Mouse (Mus musculus) gastrocnemius, postnatal 10 days (tissue): ENCODE data around the gene Atp8a2. TPM values are rescaled to one million over a fixed set of nuclear protein-coding genes. Genes with fewer than 3 reads are reported as not detected.
A peak's percentile ranks its signal among the peaks of the same experiment; 100 is the strongest.

Source experiments
- DNase-seq: peaks from one replicate; pipeline ENCODE4 v3.0.0; 2021; ENCODE audit warnings: mixed read lengths
- long read RNA-seq, 2 experiments: library from polyadenylated mRNA; stranded (forward); transcript quantifications; one replicate each; pipeline ENCODE4 v2.0.0; 2021
- total RNA-seq, 2 experiments: library from RNA; stranded (reverse); gene quantifications; 2 replicates each; pipeline ENCODE4 v1.2.3; 2021

Atp8a2 gene
- total RNA-seq = 1 to 10 TPM; 1.4 to 1.6 TPM
- long read RNA-seq, experiment 1, partial matches to known transcripts = 0 of 5 reads
- long read RNA-seq, experiment 1, other reads (novel, unspliced or antisense) = 5 of 5 reads
- long read RNA-seq, experiment 2, partial matches to known transcripts = 1 of 8 reads
- long read RNA-seq, experiment 2, other reads (novel, unspliced or antisense) = 7 of 8 reads

DNA sequence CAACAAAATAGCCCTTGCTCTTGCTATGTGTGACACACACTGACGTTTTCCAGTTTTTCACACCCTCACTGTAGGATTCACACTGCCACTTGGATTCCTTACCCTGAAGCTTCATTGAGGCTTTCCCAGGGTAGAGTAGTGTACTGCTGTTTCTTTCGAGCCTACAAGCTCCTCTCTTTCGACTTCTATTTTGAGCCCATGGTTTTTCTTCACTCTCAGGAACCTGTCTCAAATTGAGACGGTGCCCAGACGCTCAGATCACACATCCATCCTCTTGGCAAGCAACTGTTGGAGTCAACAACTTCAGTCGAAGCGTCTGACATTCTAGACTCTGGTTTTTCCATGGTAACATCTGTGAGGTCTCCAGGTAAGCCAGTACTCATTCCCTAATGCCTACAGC, at the start of gene Atp8a2:
Gene Atp8a2, minus strand, starts transcription at position 296 of the 400 bp plus-strand sequence.
- no peak for DNase-seq

DNA sequence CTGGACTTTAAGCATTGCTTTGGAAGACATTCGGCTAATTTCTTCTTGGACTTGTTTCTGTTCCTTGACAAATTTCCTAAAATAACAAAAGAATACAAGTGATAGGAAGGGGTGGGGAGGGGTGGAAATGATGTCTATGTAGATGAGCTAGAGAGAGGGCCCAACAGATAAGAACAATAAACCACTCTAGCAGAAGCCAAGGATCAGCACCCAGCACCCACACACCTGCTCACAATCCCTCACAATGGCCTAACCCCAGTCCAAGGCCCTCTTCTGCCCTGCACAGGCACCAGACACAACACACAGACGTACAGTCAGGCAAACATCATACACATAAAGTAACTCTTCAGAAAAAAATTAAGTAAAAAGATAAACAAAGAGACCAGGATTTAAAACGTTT, 41.6 kb upstream of the Atp8a2 start:
- DNase-seq = no peak

DNA sequence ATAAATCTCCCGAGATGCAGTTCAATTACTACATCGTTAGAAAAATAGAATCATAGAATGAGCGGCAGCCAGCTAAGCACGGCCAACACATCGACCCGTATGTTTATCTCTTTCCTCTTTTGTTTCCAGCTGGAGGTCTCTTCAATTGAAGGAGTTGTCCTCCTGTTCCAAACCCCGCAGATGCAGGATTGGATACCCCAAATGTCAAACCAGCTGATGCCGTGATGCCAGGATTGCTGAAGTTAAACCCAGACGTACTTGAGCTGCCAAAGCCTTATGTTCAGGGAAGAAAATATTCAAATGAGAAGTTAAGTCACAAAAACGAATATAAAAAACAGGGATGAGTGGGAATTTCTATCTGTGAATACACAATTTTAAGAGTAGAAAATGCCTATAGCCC, 22.9 kb upstream of the Atp8a2 start:
- DNase-seq = no peak

DNA sequence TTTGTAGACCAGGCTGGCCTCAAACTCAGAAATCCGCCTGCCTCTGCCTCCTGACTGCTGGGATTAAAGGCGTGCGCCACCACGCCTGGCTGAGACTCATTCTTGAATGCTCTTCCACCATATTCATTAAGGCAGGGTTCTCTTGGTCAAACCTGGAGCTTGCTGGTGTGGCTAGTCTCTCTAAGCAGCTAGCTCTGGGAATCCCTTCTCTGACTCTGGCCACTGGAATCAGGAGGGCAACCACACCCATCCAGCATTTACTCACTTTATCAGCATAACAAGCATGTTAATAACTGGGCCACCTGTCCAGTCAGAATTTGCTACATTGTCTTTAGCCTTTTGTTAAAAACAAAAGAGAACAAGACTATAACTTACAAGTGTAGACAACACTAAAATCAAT, 20.6 kb upstream of the Atp8a2 start:
- no peak for DNase-seq

DNA sequence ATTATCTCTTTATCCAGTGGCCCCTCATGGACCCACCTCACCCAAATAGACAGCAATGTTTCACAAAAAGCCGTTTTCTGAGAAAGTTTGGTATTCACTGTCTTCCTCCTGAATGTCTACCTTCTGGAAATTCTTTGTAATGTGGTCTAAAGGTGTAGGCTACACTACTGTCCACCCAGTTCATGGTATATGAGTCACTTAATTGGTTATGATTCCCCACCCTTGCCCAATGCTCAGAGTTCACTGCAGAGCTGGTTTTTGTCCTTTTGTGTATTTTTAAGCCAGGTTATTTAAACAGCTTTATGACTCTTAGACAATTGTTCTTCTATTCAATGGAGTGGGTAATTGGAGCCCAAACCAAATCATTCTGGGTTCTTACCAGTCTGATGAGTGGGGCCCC, 19.1 kb upstream of the Atp8a2 start:
- no peak for DNase-seq

DNA sequence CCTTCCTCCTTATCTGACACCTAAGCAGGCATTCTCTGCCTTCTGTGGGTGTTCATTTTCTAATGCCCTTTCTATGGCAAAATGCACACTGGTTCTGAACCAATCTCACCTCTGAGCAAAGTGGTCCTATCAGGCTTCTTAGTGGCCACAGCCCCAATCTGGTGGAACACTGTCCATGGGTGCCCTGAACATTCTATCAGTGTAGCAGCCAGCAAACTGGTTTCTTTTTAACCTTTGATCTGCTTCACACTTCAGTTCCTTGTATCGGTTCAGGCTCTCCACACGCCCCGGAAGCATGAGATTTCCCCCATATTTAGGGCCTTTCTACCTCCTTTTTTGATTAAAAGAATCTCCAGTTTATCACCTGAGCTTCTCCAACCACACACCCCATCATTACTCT, 18.0 kb upstream of the Atp8a2 start:
- DNase-seq = no peak

DNA sequence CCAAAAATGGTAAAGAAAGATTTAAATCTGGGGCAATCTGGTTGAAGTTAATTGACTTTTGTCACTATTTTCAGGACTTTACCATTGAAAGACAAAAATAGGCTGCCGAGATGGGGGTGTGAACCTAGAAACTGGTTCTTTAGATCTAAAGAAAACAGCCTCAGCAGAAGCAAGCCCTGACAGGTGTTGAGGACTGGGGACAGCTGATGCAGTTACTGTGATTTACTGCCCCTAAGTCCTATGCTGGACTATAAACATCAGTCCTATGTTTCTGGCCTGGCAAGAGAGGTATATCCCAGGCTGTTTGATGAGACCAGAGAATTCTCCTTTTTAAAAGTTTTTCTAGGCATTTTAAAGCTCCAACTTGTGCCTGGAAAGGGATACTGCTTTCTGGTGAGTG, 17.1 kb upstream of the Atp8a2 start:
- DNase-seq = no peak

DNA sequence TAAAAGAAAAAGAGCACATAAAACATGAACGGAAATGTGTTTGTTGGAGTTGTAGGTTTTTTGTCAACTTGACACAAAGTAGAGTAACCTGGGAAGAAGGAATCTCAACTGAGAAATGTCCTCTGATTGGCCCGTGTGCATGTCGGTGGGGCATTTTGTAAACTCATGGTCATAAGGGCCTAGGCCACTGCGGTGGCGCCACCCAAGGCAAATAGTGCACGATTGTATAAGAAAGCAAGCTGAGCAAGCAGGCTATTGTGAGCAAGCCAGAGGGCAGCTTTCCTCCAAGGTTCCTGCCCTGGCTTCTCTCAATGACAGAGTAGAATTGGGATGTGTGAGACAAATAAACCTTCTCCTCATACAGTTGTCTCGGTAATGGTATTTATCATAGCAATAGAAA, 12.2 kb upstream of the Atp8a2 start:
- no peak for DNase-seq

DNA sequence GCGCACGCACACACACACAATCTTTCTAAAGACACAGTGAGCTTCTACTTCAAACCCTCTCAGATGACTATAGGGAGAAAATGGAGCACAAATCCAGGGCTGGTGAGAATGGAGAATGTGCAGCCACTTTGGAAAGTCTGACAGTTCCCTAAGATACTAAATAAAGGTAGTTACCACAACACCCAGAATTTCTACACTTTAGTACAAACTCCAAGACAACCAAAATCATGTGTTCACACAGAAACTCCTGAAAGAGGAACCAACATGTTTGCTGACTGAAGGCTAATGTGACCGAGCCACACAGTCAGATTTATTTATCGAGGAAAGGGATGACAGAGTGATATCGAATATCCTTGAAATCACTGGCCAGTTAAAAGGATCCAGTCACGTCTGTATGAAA, 8.0 kb upstream of the Atp8a2 start:
- DNase-seq = no peak

DNA sequence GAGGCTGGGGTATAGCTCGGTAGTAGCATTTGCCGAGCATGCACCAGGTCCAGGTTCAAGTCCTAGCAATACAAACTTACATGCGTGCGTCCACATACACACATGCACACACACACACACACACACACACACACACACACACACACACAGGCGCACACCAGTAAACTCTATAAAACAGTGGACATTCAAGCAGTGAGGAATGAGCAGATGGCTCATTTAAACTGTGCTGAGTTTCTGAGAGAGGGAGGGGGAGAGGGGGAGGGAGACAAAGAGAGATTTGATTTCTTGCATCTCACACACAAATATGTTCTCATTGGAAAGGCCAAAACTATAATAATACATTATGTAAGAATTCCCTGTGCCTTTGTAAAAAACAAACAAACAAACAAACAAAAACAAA, 980 bp downstream of the Atp8a2 start:
- DNase-seq = no peak

DNA sequence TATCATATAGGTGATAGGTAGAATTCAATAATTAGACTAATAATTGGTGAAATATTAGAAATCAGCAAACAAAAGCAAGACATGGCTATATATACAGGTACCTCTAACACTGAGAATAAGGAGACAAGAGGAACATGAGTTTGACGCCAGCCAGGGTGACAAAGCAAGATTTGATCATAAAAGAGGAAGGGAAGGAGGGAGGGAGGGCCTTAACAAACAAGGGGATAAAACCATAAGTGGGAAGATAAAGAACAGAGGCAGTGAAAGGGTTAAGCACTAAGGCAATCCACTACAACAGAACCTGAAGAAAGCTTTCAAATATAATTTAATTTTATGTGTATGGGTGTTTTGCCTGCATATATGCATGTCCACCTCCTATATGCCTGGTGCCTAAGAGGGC, 2.4 kb downstream of the Atp8a2 start:
- DNase-seq = no peak

DNA sequence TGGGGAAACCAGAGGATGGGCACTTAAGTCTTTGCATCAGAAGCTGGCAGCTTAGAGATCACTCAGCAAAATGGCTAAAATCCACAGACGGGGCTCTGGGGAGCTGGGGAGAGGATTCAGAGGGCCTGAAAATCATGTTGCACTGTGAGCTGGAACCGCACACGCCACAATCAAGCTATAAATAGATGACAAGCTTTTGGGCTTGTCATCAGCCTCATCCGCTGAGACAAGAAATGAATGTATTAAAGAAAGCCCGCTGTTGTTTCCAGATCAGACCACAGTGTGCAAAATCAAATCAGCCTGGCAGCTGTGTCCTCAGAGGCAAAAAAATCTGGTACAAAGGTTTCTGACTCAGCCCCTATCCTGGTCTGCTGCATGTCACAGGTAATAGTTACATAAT, 7.2 kb downstream of the Atp8a2 start:
- no peak for DNase-seq

DNA sequence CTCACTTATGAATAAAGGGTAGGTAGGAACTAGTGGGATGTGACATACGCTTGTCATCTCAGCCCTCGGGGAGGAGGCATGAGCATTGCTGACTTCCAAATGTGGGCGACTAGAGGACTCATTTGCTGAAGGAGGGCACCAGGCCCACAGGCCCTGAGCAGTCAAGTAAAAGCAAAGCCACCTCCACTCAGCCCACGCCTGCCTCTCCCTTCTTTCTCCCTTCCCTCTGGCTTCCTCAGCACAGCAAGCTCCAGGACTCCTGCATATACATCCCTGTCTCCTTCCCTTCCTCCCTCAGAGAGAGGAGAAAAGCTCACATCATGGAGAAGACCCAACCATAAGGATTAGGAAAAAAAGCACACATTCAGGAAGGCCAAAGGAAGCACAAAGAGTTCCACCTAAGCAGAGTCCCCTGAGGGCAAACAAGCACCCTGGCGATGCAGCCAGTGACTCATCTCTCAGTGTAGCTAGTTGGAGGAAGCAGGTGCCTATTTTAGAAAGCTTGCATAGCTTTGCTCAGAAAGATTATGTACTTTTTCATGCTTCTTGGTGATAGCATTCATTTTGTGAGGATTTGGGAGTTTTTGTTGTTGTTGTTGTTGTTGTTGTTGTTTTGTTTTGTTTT, 8.7 kb downstream of the Atp8a2 start:
- DNase-seq = no peak

DNA sequence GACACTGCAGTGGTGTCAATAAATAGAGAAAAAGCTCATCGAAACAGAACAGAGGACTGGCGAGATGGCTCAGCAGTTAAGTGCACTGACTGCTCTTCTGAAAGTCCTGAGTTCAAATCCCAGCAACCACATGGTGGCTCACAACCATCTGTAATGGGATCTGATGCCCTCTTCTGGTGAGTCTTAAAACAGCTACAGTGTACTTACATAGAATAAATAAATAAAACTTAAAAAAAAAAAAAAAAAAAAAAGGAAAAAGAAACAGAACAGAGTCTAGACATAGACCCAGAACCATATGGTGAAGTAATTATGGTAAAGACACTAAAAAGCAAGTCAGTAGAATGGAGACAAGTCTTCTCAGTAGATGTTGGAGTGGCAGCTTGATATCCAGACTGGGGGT, 15.7 kb downstream of the Atp8a2 start:
- DNase-seq = no peak

DNA sequence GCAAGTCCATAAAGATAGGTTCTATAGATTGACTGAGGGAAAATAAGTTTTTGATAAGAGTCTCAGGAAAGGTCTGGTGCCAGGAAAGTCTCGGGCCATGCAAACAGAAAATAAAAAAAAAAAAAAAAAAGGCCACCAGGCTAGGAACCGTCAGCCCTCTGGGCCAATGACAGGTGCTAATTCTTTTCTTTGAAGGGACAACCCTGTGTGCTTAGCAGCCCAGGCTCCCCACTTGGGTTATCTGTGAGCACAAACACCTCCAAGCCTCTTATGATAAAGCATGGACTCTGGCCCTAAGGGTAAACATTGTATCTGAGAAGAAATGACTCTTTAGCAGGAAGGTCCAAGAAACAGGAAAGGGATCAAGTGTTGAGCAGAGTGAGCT, 18.4 kb downstream of the Atp8a2 start:
- DNase-seq = no peak

DNA sequence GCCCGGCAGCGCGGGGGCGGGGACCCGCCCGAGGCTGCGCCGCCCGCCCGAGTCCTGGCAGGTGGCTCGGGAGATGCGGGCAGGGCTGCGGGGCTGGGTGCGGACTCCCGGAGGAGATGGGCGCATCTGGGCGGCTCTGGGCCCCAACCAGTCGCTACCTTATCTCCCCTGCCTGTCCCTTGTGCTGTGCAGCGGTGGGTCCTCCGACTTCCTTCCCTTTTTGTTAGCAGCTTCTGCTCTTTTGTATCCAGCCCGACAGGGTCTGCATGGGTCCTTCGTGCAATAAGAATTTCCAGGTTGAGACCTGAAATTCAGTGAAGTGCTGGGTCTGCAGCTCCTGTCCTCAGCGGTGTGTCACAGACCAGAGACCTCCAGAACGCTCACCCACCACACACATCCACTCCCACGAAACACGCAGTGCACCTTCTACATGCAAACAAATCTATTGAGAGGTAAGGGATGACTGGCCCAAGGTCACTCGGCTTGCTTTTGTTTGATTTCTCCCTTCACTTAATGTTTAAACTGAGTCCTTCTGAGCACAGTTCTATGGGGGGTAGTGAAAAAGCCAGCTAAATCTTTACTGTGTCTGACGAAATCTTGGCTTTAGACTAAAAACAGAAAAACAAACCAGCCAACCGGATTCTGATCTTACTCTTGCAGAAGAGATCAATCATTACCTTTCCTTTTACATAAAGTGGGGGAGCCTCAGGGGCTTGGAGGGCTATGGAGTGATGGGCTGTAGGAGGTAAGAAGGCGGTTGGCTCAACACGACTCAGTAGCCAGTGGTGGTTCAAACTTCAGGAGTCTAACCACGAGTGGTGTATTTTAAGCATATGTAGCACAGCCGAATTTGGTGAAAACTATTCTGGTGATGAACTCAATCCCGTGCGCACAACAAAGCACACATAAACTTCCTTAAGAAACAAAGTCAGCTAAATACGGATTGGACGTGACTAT, 19.1 kb downstream of the Atp8a2 start:
- no peak for DNase-seq

DNA sequence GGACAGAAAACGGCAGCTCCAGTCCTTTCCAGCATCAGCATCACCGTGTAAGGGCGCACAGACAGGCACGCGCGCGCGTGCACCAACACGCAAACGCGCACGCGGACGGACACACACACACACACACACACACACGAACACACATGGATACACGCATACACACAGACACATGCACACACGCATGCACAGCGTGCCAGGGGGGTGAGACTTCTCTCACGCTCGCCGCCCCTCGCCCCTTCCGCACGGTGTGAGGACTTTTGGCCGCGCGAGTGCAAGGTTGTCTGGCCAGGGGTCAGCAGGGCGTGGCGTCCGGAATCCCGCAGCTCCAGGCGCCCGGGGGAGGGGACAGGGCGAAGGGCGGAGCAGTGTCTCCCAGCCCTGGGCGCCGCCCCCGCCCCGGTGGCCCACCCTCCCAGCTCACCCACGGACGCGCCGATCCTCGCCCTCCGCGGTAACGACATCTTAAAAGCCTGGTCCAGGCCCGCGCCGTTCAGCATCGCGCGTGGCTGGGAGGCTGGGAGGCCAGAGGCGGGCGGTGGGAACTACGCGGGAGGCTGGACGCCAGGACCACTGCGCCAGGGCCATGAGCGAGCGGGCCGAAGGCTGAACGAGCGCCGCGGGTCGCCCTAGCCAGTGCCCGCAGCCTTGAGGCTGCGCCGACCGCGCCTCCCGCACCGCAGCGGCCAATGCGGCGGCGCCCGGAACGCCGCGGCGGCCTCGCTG, 19.9 kb downstream of the Atp8a2 start:
- peak; percentile 31 for DNase-seq

DNA sequence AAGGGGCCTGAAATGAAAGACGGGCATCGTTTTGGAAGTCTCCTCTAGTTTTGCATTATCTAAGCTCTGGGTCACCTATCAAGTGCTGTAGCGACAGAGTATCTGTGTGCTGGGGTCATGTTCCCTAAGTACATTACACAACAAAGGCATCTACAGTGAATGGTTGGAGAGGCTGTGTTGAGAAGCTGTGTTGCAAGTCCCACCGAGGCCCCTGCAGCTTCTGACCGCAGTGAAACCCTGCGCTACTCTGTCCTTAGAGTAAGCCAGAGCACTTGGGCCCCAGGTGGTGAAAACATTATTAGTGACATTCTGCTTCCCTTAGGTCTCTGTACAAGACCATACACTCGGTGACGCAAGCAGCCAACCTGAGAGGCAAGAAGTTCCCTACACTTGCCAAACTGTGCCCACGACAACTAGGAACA, 20.5 kb downstream of the Atp8a2 start:
- DNase-seq = no peak

DNA sequence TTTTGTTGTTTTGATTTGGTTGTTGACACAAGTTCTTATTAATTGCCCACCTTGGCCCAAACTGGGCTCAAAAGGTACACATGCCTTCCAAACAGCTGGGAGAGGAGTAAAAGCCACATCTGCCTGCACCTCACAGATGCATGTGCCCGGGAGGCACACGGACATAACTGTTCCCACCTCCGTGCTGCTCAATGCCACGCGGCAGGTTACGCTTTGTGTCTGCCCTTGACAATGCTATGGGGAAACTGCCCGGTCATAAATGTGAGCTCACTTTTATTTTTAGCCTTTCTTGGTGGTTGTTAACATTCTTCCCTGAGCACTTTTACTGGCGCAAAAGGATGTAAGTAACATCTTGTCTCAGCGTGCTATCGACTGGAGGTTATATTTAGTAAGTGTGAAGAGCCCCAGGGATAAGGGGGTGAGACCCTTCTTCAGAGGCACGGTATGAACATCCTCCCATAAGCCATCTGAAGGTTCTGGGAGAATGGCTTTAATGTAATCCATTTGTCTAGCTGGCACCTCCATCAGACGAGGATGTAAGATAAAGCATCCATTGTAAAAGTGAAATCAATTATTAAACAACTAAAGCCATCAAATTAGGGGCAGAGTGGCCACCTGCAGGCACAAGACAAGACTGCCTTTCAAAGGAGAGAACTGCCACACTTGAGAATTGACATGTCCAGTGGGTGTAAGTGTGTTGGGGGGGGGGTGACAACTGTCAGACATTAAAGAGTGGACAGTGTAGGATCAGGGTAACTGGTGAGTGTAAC, 24.5 kb downstream of the Atp8a2 start:
- DNase-seq = no peak

DNA sequence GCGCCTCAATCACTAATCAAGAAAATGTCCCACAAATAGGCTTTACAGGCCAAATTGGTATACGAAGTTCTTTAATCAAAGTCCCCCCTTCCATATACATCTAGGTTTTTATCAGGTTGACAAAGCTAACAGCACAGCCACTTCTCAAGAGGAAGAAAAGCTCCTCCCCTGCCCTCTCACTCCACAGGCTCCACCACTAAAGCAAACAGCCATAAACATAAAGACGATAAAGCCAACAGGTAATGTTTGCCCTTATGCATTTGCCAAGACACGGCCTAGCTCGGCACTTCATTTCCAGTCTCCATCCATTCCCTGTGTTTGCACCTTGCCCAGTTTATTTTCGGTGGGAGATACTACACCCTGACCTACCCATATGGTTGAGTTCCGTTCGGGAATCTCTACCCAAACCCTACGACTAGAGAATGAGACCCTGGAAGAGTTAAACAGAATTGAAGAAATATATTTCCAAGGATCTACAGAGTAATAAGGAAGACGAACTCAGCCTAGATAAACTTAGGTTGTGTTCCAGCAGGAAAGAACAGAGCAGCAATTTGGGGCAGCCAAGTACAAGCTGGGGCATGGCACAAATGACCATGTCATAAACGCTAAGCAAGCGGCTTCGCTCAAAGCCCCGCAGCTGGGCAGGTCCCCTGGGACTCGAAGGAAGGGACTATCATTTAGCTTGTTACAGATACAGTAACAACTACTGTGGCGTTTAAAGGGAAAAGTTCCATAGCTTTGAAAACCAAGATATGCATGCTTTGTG, 26.0 kb downstream of the Atp8a2 start:
- no peak for DNase-seq

DNA sequence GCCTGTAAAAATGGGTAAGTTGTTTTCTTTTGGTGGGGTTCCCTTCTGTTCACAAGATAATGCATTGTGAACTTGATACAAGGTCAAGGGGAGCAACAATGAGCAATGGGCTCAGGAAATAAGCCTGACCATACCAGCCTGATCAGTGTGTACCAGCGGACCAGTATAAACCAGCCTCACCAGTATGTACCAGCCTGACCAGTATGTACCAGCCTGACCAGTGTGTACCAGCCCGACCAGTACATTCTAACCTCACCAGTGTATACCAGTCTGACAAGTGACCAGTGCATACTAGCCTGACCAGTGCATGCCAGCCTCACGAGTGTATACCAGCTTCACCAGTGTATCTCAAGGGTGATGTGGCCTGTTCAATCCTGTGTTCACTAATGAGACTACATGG, 33.6 kb downstream of the Atp8a2 start:
- no peak for DNase-seq
